Mouse (Mus musculus) hindbrain, embryonic 16.5 days (tissue): ENCODE measurements around the gene Cdk2. TPM values are rescaled to one million over a fixed set of nuclear protein-coding genes. Genes with fewer than 3 reads are reported as not detected.

Source experiments
- ATAC-seq: fragments of 200-750 bp; cut with Nextera tagmentation; 2 replicates; pipeline ENCODE4 v1.8.0; 2017; ENCODE audit warnings: moderate TSS enrichment, moderate library complexity
- H3K27ac ChIP-seq: fragments of 300-500 bp; sonication (generic); 2 replicates; pipeline ENCODE4 v1.5.1; 2014; ENCODE audit warnings: low read depth, mild to moderate bottlenecking, control low read depth, low read length, moderate library complexity
- H3K27me3 ChIP-seq: fragments of 300-500 bp; sonication (generic); replicated peaks from 2 replicates; pipeline ENCODE4 v1.6.1; 2014; ENCODE audit warnings: low read length; ENCODE audit not compliant: control insufficient read depth, insufficient read depth
- H3K36me3 ChIP-seq: fragments of 300-500 bp; sonication (generic); 2 replicates; pipeline ENCODE4 v1.6.1; 2014; ENCODE audit warnings: mild to moderate bottlenecking, low read length, moderate library complexity, mixed read lengths; ENCODE audit not compliant: control insufficient read depth, insufficient read depth
- H3K4me1 ChIP-seq: fragments of 300-500 bp; sonication (generic); 2 replicates; pipeline ENCODE4 v1.6.1; 2014; ENCODE audit warnings: low read depth, low read length; ENCODE audit not compliant: control insufficient read depth, insufficient read depth
- H3K4me2 ChIP-seq: fragments of 300-500 bp; sonication (generic); 2 replicates; pipeline ENCODE4 v1.6.1; 2014; ENCODE audit warnings: mild to moderate bottlenecking, low read length, control low read depth, moderate library complexity
- H3K4me3 ChIP-seq: fragments of 300-500 bp; sonication (generic); 2 replicates; pipeline ENCODE4 v1.5.1; 2014; ENCODE audit warnings: mild to moderate bottlenecking, low read length, control low read depth, moderate library complexity
- H3K9ac ChIP-seq: fragments of 300-500 bp; sonication (generic); 2 replicates; pipeline ENCODE4 v1.6.1; 2014; ENCODE audit warnings: low read depth, mild to moderate bottlenecking, control low read depth, low read length, moderate library complexity
- H3K9me3 ChIP-seq: fragments of 300-500 bp; sonication (generic); 2 replicates; pipeline ENCODE4 v1.6.1; 2014; ENCODE audit warnings: mild to moderate bottlenecking, low read length, moderate library complexity; ENCODE audit not compliant: control insufficient read depth
- WGBS: fragments of 180-500 bp; shearing (Covaris S2); extraction: QIAGEN DNeasy Blood & Tissue Kit; methylation state at CpG from one replicate; pipeline ENCODE4 v1.1.7; 2014; 5-methylcytosine and 5-hydroxymethylcytosine counted together
- polyA plus RNA-seq: library from polyadenylated mRNA; unstranded; fragments of >200 nt; fragmentation: Nextera tagmentation; extraction: Ambion mirVana; gene quantifications from 2 replicates; pipeline ENCODE4 v1.2.1, GENCODE M21; 2015

Gene Cdk2
- 18.3 and 24.2 TPM in 2 replicates for polyA plus RNA-seq

- Histone ChIP-seq H3K27ac (peak within 1 kb of the TSS; percentile 79), H3K9ac (peak within 1 kb of the TSS; percentile 59), H3K4me3 (peak within 1 kb of the TSS; percentile 61), H3K36me3 (no peaks in the 10 kb centered on the region), H3K9me3 (no peaks in the 10 kb centered on the region), H3K4me1 (peaks cover 11% of the 10 kb centered on the region), H3K4me2 (peak within 1 kb of the TSS; percentile 87), H3K27me3 (no peaks in the 10 kb centered on the region; the same call in 1 of the 2 replicates)
- peak; percentile 92 for ATAC-seq
- under 1% methylated on average over 53 of the region's 62 CpGs for WGBS
Measured at GRCm38 (mm10) chr10:128704491-128705316, at the start of gene Cdk2. TSS of gene Cdk2 (minus strand) at chr10:128705031.

GRCm38 (mm10) chr10:128748252-128748864, 43.5 kb upstream of the Cdk2 start:
- under 1% methylated on average over 37 of the region's 37 CpGs for WGBS
- Histone ChIP-seq H3K4me2 (peak overlapping the region; percentile 95), H3K27ac (peak overlapping the region; percentile 92), H3K4me3 (peak overlapping the region; percentile 79), H3K9ac (peak overlapping the region; percentile 89), H3K36me3 (0 out of 2 replicates have a peak, but pooled peaks cover 2% of the 10 kb centered on the region), H3K27me3 (0 out of 2 replicates have a peak, but pooled peaks cover 2% of the 10 kb centered on the region), H3K4me1 (peaks cover 26% of the 10 kb centered on the region), H3K9me3 (no peaks in the 10 kb centered on the region)
- ATAC-seq: peak; percentile 94

GRCm38 (mm10) chr10:128747646-128748251, 42.9 kb upstream of the Cdk2 start, which contains the start of gene Pym1:
TSS of gene Pym1 (plus strand) at chr10:128747889.
- H3K27ac ChIP-seq: peak within 1 kb of the TSS; percentile 92
- no peaks in the 10 kb centered on the region for H3K36me3 ChIP-seq
- peaks cover 31% of the 10 kb centered on the region for H3K4me1 ChIP-seq
- peak; percentile 29 for ATAC-seq
- no peaks in the 10 kb centered on the region for H3K9me3 ChIP-seq
- H3K9ac ChIP-seq: peak within 1 kb of the TSS; percentile 89
- WGBS: under 1% methylated on average over 36 of the region's 36 CpGs
- H3K4me3 ChIP-seq: peak within 1 kb of the TSS; percentile 79
- H3K27me3 ChIP-seq: peaks cover 2% of the 10 kb centered on the region; the same call in 1 of the 2 replicates
- H3K4me2 ChIP-seq: peak within 1 kb of the TSS; percentile 95

- 45% methylated on average over 9 of the region's 9 CpGs for WGBS
- Histone ChIP-seq H3K9me3 (no peaks in the 10 kb centered on the region), H3K9ac (peak overlapping the region; percentile 89), H3K4me3 (peak overlapping the region; percentile 79), H3K4me2 (peak overlapping the region; percentile 95), H3K27ac (peak overlapping the region; percentile 92), H3K27me3 (peaks cover 5% of the 10 kb centered on the region; the same call in 1 of the 2 replicates), H3K4me1 (peaks cover 32% of the 10 kb centered on the region), H3K36me3 (no peaks in the 10 kb centered on the region)
- ATAC-seq: no peak
Measured at GRCm38 (mm10) chr10:128746972-128747645, 42.3 kb upstream of the Cdk2 start.

GRCm38 (mm10) chr10:128745946-128746613, 41.2 kb upstream of the Cdk2 start:
- ATAC-seq: no peak
- H3K27me3 ChIP-seq: peaks cover 5% of the 10 kb centered on the region; the same call in 1 of the 2 replicates
- 93% methylated on average over 10 of the region's 10 CpGs for WGBS
- H3K36me3 ChIP-seq: no peaks in the 10 kb centered on the region
- H3K4me1 ChIP-seq: peaks cover 32% of the 10 kb centered on the region
- no peaks in the 10 kb centered on the region for H3K9me3 ChIP-seq
- no peak overlapping the region for H3K27ac ChIP-seq
- no peak overlapping the region for H3K9ac ChIP-seq
- H3K4me3 ChIP-seq: no peak overlapping the region
- no peak overlapping the region for H3K4me2 ChIP-seq

GRCm38 (mm10) chr10:128744680-128745601, 40.1 kb upstream of the Cdk2 start, which contains the start of gene Dgka:
TSS of gene Dgka (minus strand) at chr10:128744855.
- Histone ChIP-seq H3K4me1 (peaks cover 28% of the 10 kb centered on the region), H3K4me2 (peak within 1 kb of the TSS; percentile 95), H3K4me3 (peak within 1 kb of the TSS; percentile 70), H3K27ac (peak within 1 kb of the TSS; percentile 66), H3K9ac (peak within 1 kb of the TSS; percentile 83), H3K36me3 (no peaks in the 10 kb centered on the region), H3K27me3 (peaks cover 5% of the 10 kb centered on the region; the same call in 1 of the 2 replicates), H3K9me3 (no peaks in the 10 kb centered on the region)
- no peak for ATAC-seq
- WGBS: 18% methylated on average over 18 of the region's 18 CpGs

- ATAC-seq: no peak
- Histone ChIP-seq H3K27ac (no peak overlapping the region), H3K9me3 (no peaks in the 10 kb centered on the region), H3K4me3 (peak overlapping the region; percentile 70), H3K4me2 (peak overlapping the region; percentile 95), H3K27me3 (peaks cover 5% of the 10 kb centered on the region; the same call in 1 of the 2 replicates), H3K4me1 (peaks cover 22% of the 10 kb centered on the region), H3K9ac (peak overlapping the region; percentile 83), H3K36me3 (no peaks in the 10 kb centered on the region)
- 20% methylated on average over 8 of the region's 8 CpGs for WGBS
Measured at GRCm38 (mm10) chr10:128744211-128744610, 39.4 kb upstream of the Cdk2 start.
